Mouse (Mus musculus): ENCODE measurements around the gene Lpp.

Lpp gene

DNA sequence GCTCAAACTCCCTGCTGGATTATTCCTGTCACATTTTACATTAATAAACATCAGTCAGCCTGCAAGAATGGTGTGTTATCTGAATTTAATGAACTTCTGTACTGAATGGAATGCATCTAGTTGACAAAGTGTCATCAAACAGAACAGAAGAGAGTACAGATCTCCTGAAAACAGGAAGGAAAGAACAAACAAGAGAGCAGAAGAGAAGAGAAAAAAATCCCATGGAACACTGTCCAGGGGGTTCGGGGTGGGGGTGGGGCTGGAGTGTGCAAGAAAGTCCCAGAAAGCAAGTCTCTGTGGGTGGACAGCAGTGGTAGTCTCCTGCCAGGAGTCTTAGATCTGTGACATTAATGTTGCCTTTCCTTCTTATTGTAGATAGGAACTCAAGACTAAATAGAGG lies 412.8 kb downstream of the Lpp start:
- no peak for DNase-seq (ENCODE audit: low spot score)

DNA sequence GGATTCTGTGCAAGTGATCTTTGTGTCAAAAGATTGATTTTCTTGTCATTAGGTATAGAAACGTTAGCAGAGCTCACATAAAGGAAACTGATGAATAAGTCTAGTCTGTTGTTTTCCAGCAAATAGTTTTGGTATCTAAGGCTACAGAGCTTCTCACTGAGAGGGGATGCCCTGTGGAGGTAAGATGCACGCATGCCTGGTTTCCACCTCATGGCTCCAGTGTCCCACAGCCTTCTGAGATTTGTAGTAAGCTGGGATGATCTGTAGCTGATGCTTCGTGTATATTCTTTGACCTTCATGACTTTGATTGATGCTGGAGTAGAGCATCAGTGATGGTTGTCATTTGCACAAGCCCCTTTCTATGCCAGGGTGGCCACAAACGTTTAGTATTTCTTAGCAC lies 414.3 kb downstream of the Lpp start:
- no peak for DNase-seq (ENCODE audit: low spot score)

DNA sequence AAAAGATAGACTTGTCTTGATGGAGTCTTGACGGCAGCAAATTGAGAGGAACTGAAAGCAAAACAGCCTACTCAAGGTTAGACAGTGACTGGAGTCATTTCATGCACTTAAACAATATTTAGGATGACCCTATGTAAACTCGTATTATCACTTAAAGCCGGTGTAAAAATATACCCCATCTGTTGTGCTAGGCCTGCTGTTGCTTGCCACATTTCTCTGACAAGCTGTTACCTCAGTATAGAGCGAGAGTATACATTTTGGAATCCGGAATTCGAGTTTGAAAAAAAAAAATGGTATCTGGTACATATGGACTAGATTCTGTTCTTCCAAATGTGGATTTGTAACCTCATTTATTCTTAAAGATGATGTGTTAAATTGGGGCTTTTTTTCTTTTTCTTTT lies 416.5 kb downstream of the Lpp start:
- DNase-seq (ENCODE audit: low spot score): no peak

DNA sequence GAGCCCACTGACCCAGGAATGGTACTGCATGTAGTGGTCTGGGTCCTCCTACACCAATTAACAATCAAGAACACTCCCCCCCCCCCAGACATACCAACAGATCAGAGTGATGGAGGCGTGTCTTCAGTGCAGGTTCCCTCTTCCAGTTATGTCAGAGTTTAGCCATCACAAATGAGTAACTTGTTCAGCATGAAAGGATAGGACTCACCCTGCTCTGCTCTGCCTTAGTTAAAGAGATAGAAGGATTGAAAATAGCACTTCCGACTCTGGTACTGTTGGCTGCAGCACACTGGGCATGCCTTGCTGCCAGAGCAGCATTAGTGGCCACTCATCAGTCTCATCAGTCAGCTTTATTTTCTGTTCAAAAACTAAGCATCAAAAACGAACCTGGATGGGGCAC lies 423.3 kb downstream of the Lpp start:
- no peak for DNase-seq (ENCODE audit: low spot score)

DNA sequence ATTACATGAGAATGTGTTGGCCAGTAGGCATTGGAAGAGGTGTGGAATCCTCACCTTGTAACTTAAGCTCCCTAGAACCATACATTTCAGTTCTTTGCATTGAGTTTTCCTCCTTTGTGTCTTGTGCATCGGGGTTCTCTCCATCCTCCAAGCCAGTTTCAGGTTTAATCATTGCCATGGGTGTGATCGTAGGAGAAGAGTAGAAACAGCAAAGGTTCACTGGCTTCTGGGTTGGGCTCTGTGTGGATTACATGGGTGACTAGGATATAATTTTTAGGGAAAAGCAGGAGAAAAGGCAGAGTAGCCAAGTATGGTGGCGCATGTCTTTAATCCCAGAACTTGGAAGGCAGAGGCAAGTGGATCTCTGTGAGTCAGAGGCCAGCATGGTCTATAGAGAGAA lies 424.1 kb downstream of the Lpp start:
- no peak for DNase-seq (ENCODE audit: low spot score)

DNA sequence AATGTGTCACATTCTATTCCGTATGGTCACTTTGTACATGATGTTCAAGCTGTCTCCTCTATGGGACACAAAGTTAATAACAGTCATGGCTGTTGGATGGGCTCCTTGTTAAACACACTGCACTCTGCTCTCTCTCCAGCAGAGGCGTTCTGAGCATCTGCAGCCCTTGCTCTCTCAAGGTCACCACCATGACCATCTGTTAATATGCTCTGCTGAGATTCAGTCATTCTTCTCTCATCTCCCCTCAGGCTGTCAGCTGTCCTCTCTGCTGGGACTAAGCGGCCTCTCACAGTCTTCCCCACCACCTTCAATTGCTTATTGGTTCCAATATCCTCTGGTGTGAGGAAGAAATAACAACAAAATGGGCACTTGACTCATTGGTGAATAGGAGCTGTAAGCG lies 425.8 kb downstream of the Lpp start:
- no peak for DNase-seq (ENCODE audit: low spot score)

DNA sequence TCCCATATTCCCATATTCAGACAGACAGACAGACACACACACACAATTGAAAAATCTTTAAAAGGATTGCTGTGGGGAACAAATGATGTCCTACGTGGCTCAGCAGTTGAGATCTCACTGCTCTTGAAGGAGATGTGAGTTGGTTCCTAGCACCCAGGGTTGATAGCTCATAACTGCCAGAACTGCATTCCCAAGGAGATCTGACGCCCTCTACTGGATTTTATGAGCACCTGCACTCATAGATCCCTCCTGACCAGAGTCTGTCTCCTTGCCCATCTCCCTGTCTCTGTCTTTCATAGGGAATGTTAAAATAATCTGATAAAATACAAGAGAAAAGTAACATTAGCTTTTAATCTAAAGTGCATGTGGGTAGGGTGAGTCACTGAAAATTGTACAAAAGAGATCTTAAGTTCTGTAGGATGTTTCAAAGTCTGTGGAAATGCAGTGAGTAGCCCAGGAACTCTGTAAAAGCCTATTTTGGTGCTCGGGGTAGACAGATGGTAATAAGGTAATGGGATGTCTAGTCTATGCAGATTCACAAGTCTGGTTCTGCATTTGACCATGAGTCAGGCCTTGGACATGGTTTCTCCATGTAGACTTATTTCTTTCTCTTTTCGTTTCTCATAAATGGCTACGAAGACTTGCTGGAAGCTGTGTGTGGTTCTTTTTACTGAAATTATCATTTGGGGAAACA lies 429.0 kb downstream of the Lpp start:
- DNase-seq (ENCODE audit: low spot score): no peak

DNA sequence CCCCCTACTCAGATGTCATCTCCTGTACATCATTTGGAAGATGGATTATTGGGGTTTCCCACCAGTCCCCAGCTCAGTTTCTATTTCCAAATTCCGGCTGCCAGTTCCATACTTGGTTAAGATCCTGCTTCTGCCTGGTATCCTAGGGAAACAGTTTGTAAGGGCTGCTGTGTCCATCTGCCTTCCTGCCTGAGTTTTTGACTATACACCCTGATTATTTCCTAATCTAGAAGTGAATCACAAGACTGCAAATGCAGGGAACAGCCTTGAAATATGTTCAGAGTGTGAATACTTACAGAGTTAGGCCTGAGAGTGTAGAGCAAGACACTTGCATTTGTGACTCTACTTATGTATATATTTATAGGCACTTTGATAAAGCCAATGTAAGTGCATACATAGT lies 429.6 kb downstream of the Lpp start:
- DNase-seq (ENCODE audit: low spot score): no peak

DNA sequence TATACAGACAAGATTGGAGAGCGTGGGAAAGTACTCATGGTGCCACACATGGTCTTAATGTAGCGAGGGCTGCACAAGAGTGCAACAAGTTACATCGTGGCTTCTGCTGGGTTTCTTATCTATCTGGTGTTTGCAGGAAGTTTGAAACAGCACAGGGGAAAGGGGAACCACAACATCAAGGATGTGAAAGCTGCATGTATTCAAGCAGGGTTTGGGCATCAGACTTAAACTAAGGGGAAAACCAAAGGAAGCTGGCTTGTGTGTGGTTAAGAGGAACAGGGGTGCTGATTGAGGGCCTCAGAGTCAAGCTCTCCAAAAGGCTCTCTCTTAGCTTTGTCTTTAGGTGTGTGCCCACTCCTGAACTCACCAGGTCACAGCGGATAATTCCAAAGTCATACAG lies 433.1 kb downstream of the Lpp start:
- DNase-seq (ENCODE audit: low spot score): no peak

DNA sequence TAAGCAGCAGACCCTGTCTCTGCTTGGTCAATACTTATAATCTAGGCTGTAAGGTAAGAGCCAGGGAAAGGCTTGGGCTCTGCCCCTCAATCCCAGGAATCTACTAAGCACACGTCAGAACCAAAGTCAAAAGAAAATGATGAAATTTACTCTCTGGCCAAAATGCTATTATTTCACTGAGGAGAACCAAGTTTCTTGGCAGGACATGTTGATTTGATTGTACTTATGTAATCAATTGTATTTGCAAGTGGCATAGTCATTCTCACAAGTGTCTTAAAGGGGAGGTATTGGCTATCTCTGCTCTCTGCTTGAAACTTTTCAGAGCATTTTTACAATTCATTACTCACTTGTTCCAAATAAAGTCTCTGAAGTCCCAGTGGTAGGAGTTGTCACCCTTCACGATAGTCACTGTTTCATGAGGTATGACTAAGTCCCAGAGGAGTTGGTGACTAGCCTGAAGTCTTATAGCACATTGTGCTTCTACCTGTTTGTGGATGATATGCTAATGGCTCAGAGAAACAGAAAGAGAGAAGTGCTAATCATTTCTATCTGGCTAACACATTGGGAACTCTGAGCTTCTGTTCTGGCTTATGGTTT lies 435.0 kb downstream of the Lpp start:
- no peak for DNase-seq (ENCODE audit: low spot score)

DNA sequence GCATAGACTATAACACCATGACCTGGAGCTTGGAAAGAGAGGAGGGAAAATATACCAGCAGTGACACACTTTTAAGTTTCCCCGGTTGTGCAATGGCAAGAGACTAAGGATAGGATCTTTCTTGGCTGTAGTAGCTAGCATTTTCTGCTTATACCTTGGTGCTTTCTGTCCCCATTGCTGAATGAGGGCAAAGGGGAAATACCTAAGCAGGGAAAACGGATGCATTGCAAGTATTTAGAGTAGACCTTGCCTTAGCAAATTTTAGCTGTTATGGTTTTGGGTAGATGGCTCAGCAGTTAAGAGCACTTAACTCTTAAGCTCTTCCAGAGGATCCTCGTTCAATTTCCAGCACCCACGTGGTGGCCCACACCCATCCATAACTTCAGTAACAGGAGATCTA lies 436.6 kb downstream of the Lpp start:
- DNase-seq (ENCODE audit: low spot score): no peak

DNA sequence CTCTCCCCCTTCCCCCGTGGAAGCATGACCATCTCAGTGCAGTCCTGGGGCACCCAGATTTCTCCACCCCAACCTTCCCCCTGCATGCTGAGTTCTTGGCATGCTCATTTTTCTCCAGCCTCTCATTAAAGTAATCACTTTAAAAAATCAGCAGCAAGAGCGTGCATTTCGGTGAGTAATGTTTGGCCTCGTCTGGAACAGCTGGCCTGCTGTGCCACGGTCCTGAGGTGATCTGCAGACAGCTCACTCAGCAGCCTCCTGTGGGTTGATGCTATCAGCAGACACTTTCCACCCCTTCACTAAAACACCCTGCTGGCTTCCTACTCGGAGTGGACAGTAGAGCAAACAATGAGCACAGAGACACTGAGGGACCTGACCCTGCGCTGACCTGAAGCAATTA lies 437.6 kb downstream of the Lpp start:
- no peak for DNase-seq (ENCODE audit: low spot score)

DNA sequence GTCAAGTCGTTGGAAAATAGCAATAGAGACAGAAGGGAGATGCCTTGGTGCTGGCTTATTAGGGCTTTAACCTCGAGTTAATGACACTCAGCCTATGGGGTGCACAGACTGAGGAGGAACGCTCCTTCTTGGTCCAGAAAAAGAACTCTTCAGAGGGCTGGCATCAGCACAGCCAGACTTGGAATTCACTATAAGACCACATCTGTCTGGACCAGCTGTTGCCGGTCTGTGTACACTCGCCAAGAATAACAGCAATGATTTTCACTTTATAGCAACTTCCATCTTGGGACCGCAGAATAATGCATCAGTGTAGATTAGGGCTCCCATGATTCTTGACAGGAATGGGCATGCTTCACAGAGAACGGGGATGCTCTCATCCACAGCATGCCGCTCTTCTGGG lies 439.9 kb downstream of the Lpp start:
- DNase-seq (ENCODE audit: low spot score): no peak

DNA sequence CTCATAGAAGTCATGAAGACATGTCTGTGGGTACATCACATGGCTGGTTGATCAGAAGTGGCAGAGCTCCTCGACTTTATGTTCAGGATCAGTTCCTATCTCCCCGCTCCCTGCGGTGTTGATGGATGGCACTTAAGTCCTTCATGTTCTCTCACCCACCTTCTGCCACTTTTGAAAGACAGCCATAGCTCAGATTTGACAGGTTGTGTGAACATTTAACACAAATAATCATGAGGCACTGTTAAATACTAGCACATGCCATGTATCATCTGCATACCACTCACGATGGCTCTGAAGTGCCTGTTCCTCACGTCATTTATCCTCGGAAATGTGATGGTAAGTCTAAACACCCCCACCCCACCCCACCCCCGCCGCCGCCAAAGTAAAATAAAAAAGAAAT lies 441.2 kb downstream of the Lpp start:
- no peak for DNase-seq (ENCODE audit: low spot score)

DNA sequence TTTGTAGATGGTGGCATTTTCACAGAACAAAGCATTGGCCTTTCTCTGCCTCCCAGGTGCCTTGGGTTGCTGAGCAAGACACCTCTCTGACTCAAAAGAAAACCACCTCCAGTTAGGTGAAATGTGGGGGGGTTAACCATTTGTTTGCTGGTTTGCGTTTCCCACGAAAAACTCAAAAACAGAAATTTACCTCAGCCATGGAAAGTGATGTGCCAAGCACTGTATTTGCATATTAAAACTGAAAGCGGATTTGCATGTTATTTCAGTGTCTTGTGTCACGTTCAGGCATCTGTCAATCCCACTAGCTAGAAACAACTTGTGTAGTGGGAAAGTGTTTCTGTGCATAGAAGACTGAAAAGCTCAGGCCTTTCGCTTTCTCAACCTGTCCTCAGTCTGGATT lies 443.2 kb downstream of the Lpp start:
- no peak for DNase-seq (ENCODE audit: low spot score)

DNA sequence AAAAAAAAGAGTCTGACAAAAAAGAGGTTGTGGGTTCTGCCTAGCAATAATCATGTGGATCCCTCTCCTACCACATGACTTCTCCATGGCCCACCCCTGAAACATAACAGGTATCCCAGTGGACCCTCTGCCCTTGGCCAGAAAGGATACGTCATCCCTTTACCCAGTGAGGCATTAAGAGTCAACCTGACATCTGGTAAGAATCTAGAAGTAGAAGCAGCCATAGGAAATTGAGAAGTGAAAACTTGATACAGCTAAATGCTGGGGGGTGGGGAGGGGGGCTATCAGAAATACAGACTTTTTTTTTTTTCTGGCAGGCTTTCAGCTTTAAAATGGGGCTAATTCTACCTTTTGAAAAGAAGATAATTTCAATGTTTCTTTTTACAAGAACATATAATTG lies 445.7 kb downstream of the Lpp start:
- DNase-seq (ENCODE audit: low spot score): no peak

DNA sequence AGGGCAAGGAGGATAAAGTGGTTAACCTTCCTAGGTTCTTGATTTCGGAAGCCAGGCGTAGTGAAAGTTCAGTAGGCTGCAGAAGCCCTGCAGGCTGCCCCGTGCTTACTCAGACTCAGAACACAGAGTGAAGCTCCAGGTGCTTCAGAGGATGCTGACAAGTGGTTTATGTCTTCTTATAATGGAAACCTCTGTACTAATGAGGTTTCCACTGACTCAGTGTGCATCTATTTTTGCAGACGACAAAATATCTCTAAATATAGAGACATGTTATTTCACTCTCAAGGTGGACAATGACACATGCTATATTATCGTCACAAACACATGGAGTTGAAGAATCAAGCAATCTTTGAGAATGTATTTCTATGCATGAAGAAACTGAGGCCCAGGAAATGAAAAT lies 446.8 kb downstream of the Lpp start:
- no peak for DNase-seq (ENCODE audit: low spot score)

DNA sequence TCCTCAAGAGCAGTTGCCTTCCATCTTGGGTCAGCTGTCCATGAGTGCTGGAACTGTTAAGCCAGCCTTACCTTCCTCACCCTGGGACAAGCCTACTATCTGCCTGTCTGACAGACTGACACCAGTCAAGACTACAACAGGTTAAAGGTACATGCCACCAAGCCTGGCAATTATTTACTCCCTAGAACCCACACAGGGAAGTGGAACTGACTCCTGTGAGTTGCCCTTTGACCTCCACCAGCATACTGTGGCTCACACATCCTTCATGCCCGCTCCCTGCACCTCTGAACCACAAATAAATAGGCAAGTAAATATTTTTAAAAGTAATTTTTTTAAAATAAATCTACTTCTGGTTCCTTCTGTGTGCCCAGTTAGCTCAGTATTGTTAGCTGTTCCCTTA lies 452.8 kb downstream of the Lpp start:
- no peak for DNase-seq (ENCODE audit: low spot score)

DNA sequence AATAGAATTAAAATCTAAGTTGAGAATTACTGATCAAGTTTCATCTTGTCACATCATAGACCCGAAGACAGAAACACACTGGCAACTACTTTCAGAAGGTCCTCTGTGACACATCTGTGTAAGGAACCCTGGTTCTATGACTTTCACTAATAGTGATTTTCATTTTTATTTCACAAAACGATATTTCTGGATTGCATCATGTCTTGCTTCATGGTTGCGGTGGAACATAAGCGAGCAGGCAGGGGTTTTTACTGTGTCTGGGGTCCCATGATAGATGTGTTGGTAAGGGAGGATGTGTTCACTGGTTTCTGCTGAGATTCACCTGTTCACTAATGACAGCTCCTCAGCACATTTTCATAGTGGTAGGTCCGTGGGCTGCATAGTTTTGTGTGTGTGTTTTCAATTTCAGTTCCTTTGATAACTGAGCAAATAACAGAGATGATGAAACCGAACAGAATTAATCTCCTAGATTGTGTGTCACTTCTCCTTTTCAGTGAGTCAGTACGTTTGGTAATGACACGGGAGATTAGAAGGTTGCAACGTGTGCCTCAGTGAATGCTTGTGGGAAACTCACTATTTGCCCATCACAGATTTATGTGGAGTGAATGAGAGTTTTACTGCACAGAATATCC lies 466.3 kb downstream of the Lpp start:
- no peak for DNase-seq (ENCODE audit: low spot score)

DNA sequence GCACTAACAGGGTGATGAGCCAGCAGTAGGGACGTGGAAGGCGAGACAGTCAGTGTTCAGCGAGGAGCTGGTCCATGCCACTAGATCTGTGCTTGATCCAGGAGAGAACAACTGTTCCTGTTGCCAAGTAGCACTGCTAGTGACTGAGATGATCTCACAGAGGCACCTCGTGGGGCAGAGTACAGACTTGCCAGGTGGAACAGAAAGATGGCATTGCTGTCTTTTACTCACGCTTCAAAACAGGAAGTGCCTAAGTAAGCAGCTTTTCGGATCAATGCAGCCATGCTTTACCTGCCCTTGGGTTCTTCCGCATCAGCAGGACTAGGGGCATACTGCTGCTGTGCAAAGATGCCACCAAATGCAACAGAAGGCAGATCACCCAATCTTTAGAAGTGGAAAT lies 467.1 kb downstream of the Lpp start:
- DNase-seq (ENCODE audit: low spot score): no peak

DNA sequence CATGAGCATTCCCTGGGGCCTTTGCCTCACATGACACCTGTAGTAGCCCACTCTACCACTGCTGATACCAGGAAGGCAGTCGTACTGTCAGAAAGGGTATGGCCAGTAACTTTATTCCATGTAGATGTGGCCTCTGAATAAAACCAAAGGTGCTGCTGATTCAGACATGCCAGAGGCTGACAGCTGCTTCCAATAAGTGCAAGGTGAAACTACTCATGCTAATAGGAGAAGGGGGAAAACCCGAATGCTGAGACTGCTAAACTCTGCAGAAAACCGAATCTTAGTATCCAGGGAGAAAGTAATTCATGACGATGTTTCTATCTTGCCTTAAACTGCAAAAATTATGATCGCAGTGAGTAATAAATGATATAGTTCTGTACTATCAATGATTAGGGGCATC lies 468.1 kb downstream of the Lpp start:
- no peak for DNase-seq (ENCODE audit: low spot score)

DNA sequence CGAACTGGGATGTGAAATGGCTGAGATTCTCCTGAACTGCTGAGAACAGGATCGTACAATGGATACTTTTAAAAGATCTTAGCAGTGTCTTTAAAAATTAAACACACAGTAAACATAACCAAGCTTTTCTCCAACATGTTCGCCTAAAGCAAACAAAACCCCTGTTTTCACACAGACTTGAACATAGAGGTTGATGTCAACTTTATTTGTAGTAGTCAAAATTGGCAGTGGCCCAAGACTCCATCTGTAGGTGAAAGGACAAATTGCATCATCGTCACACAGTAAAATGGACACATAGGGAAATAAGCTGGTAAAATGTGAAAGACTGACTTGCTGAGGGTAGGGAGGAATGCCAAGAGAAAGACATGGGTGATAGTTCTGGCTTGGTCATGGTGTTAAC lies 480.9 kb downstream of the Lpp start:
- peak; percentile 33 for DNase-seq (ENCODE audit: low spot score)

DNA sequence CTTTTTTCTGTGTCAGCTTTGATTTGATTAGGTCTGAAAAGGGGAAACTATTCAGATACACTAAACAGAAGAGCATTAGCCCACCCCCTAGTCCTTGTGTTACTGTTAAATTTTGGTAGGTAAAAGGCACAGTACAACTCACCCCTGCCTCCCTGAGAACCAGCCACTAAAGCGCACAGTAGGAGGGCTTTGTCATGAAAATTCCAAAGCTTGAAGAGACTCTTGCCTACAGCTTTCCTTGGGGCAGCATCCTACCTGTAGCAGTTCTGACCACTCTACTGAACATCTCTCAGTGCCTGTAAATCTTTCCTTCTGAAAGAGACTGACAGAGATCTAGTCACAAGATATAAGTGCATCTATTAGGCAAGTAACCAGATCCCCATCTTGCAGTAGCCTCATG lies 482.4 kb downstream of the Lpp start:
- no peak for DNase-seq (ENCODE audit: low spot score)

DNA sequence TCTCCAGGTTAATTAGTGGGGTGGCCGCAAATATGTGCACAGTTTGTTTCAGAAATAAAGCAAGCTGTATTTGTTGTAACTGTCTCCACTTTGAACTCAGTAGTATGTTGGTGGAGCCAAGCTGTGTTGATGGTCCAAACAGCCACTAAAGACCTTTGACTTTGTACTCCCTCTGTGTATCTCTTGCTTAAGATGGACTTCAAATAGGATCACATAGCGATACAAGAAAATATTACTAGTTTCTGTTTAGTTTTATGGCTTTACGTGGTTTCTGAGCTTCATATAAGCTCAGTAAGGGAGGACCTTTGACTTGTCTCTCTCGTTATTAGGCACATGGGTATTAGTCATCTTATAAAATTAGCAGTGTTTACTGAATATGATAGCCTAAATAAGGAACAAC lies 485.7 kb downstream of the Lpp start:
- no peak for DNase-seq (ENCODE audit: low spot score)

Data from ovary, postnatal 14 days (tissue).